8 mouse cellular contexts compared by ENCODE assay signal in genomic region chr19:6968491-6969271, GRCm38 (mm10). TPM values are rescaled to one million over a fixed set of nuclear protein-coding genes. Genes with fewer than 3 reads are reported as not detected.
DNase-seq lines count a peak whose midpoint lies in the region; ATAC-seq and TF ChIP-seq lines count a peak whose summit lies in the region.

No protein-coding gene starts in this region.

- peak overlapping the region; percentile 47 for H3K4me2 ChIP-seq in forebrain, embryonic 16.5 days (ENCODE audit: low read length)
- peak overlapping the region; percentile 69 for H3K4me2 ChIP-seq in limb, embryonic 11.5 days (ENCODE audit: low read depth, severe bottlenecking)
- peak overlapping the region; percentile 46 for H3K4me2 ChIP-seq in midbrain, embryonic 14.5 days (ENCODE audit: low read length)

- peaks cover 21% of the 10 kb centered on the region for H3K36me3 ChIP-seq in C2C12 (ENCODE audit: control insufficient read depth, insufficient read depth)
- no peaks in the 10 kb centered on the region for H3K36me3 ChIP-seq in forebrain, embryonic 16.5 days (ENCODE audit: control insufficient read depth, insufficient read depth)
- H3K36me3 ChIP-seq in limb, embryonic 11.5 days (ENCODE audit: control insufficient read depth, insufficient read depth, low read length): peaks cover 2% of the 10 kb centered on the region; the same call in 1 of the 2 replicates
- no peaks in the 10 kb centered on the region for H3K36me3 ChIP-seq in midbrain, embryonic 14.5 days (ENCODE audit: control insufficient read depth, insufficient read depth, low read length)

- peaks cover 33% of the 10 kb centered on the region for H3K79me2 ChIP-seq in C2C12 (ENCODE audit: control insufficient read depth, insufficient read depth)

- no peak for ATAC-seq in forebrain, embryonic 16.5 days
- ATAC-seq in limb, embryonic 11.5 days (ENCODE audit: insufficient number of reproducible peaks, low FRiP score, low TSS enrichment, low read depth): no peak
- no peak for ATAC-seq in midbrain, embryonic 14.5 days (ENCODE audit: low FRiP score, low TSS enrichment)
- no peak for ATAC-seq in frontal cortex, adult (ENCODE audit: low TSS enrichment)
- no peak for ATAC-seq in megakaryocyte progenitor cell, adult 5-6 weeks (replicated peaks; ENCODE audit: poor library complexity)

- DNase-seq in 3T3-L1 (ENCODE audit: low read depth, low spot score): peak; percentile 60
- DNase-seq in limb, embryonic 11.5 days (ENCODE audit: low spot score): no peak
- DNase-seq in midbrain, embryonic 14.5 days: no peak
- no peak for DNase-seq in layer of hippocampus, postnatal 14 days (ENCODE audit: low spot score in 2 of 2)

- no peak overlapping the region for H3K27ac ChIP-seq in forebrain, embryonic 16.5 days (ENCODE audit: low read length)
- H3K27ac ChIP-seq in limb, embryonic 11.5 days (replicated peaks; ENCODE audit: low read depth, low read length): no peak overlapping the region
- no peak overlapping the region for H3K27ac ChIP-seq in midbrain, embryonic 14.5 days (replicated peaks; ENCODE audit: low read depth, low read length)

- H3K9ac ChIP-seq in forebrain, embryonic 16.5 days (replicated peaks; ENCODE audit: low read depth, low read length): no peak overlapping the region
- H3K9ac ChIP-seq in limb, embryonic 11.5 days (ENCODE audit: low read length): peak overlapping the region; percentile 73
- no peak overlapping the region for H3K9ac ChIP-seq in midbrain, embryonic 14.5 days (replicated peaks; ENCODE audit: low read length)

- peaks cover 14% of the 10 kb centered on the region for H3K4me1 ChIP-seq in forebrain, embryonic 16.5 days (replicated peaks; ENCODE audit: control insufficient read depth, insufficient read depth, low read length)
- peaks cover 27% of the 10 kb centered on the region for H3K4me1 ChIP-seq in limb, embryonic 11.5 days (ENCODE audit: control insufficient read depth, insufficient read depth, low read length)
- peaks cover 12% of the 10 kb centered on the region for H3K4me1 ChIP-seq in midbrain, embryonic 14.5 days (ENCODE audit: control insufficient read depth, insufficient read depth, low read length)

- no peaks in the 10 kb centered on the region for H3K27me3 ChIP-seq in C2C12 (ENCODE audit: control insufficient read depth, insufficient read depth, insufficient read length)
- peaks cover 15% of the 10 kb centered on the region; the same call in 1 of the 2 replicates for H3K27me3 ChIP-seq in forebrain, embryonic 16.5 days (replicated peaks; ENCODE audit: control insufficient read depth, insufficient read depth, low read length)
- no peaks in the 10 kb centered on the region; the same call in 1 of the 2 replicates for H3K27me3 ChIP-seq in limb, embryonic 11.5 days (ENCODE audit: control insufficient read depth, insufficient read depth, low read length)
- peaks cover 20% of the 10 kb centered on the region for H3K27me3 ChIP-seq in midbrain, embryonic 14.5 days (ENCODE audit: control insufficient read depth, insufficient read depth, low read length)

- peaks cover 14% of the 10 kb centered on the region for H3K79me3 ChIP-seq in C2C12 (ENCODE audit: low read depth)

- peak overlapping the region; percentile 72 for H3ac ChIP-seq in C2C12 (ENCODE audit: control insufficient read depth, insufficient read length, low read depth)

- 16% methylated on average over 15 of the region's 15 CpGs for WGBS in forebrain, embryonic 16.5 days
- 11% methylated on average over 15 of the region's 15 CpGs for WGBS in limb, embryonic 11.5 days
- 15% methylated on average over 15 of the region's 15 CpGs for WGBS in midbrain, embryonic 14.5 days

- peak overlapping the region; percentile 57 for H3K4me3 ChIP-seq in C2C12 (ENCODE audit: insufficient read depth, poor library complexity, severe bottlenecking)
- H3K4me3 ChIP-seq in forebrain, embryonic 16.5 days (replicated peaks; ENCODE audit: low read length): peak overlapping the region; percentile 42
- H3K4me3 ChIP-seq in limb, embryonic 11.5 days (ENCODE audit: low read depth, low read length): peak overlapping the region; percentile 58
- H3K4me3 ChIP-seq in midbrain, embryonic 14.5 days (replicated peaks; ENCODE audit: low read depth, low read length): peak overlapping the region; percentile 28

- no peak for TF ChIP-seq CTCF in C2C12 (IDR thresholded peaks at IDR 0.05; ENCODE audit: control insufficient read depth, insufficient read depth, insufficient read length)

- no peaks in the 10 kb centered on the region for H3K9me3 ChIP-seq in forebrain, embryonic 16.5 days (ENCODE audit: control insufficient read depth, low read length)
- no peaks in the 10 kb centered on the region for H3K9me3 ChIP-seq in limb, embryonic 11.5 days (ENCODE audit: control insufficient read depth, low read length)
- no peaks in the 10 kb centered on the region for H3K9me3 ChIP-seq in midbrain, embryonic 14.5 days (ENCODE audit: control insufficient read depth, low read length)

TF ChIP-seq in C2C12, 6 proteins besides CTCF, POLR2A, EP300 and RAD21:
- TF ChIP-seq MYOD1 (IDR thresholded peaks at IDR 0.05; ENCODE audit: control insufficient read depth, insufficient read length, low read depth): no peak
- TF ChIP-seq FOSL1 (IDR thresholded peaks at IDR 0.05; ENCODE audit: insufficient read depth, low read length, poor library complexity, severe bottlenecking): no peak
- no peak for TF ChIP-seq MAX (IDR thresholded peaks at IDR 0.05)
- no peak for TF ChIP-seq MYOG (IDR thresholded peaks at IDR 0.05; ENCODE audit: control insufficient read depth, extremely low read depth, insufficient read length)
TF ChIP-seq in C2C12: peak in this region for 0.

RNA-seq across cellular contexts. Expression of gene Ppp1r14b, which starts 6.1 kb away (rescaled TPM):
- polyA plus RNA-seq in C2C12 (2012; fragmentation: generic; extraction: Trizol): 1,811 TPM
- polyA plus RNA-seq in forebrain, embryonic 16.5 days (2015; fragmentation: Nextera tagmentation; extraction: Ambion mirVana): 132 and 140 TPM in 2 replicates
- polyA plus RNA-seq in limb, embryonic 11.5 days (2014; fragmentation: Nextera tagmentation; extraction: Ambion mirVana): 282 and 293 TPM in 2 replicates
- polyA plus RNA-seq in midbrain, embryonic 14.5 days (2014; fragmentation: Nextera tagmentation; extraction: Ambion mirVana): 198 and 257 TPM in 2 replicates
- total RNA-seq in layer of hippocampus, postnatal 14 days (2021): 100 to 1,000 TPM in 1 of 2 experiments, 10 to 100 TPM in 1; 96.6 to 107 TPM
- 190 and 236 TPM in 2 replicates for total RNA-seq in megakaryocyte progenitor cell, adult 5-6 weeks (2015)
- total RNA-seq in megakaryocyte progenitor cell, adult 5-6 weeks (2017): 131 and 141 TPM in 2 replicates

RNA-seq across cellular contexts. Expression of gene Plcb3, which starts 7.6 kb away (rescaled TPM):
- 51.7 TPM for polyA plus RNA-seq in C2C12 (2012; fragmentation: generic; extraction: Trizol)
- polyA plus RNA-seq in forebrain, embryonic 16.5 days (2015; fragmentation: Nextera tagmentation; extraction: Ambion mirVana): 11.5 and 12.3 TPM in 2 replicates
- polyA plus RNA-seq in limb, embryonic 11.5 days (2014; fragmentation: Nextera tagmentation; extraction: Ambion mirVana): 24.4 and 27.7 TPM in 2 replicates
- 6.3 and 8.8 TPM in 2 replicates for polyA plus RNA-seq in midbrain, embryonic 14.5 days (2014; fragmentation: Nextera tagmentation; extraction: Ambion mirVana)
- 10 to 100 TPM; 14.7 to 15.9 TPM for total RNA-seq in layer of hippocampus, postnatal 14 days (2021)
- total RNA-seq in megakaryocyte progenitor cell, adult 5-6 weeks (2015): 5.0 and 6.8 TPM in 2 replicates
- total RNA-seq in megakaryocyte progenitor cell, adult 5-6 weeks (2017): 7.3 and 7.6 TPM in 2 replicates

RNA-seq across cellular contexts. Expression of gene Fkbp2, which starts 11.6 kb away (rescaled TPM):
- polyA plus RNA-seq in C2C12 (2012; fragmentation: generic; extraction: Trizol): 148 TPM
- polyA plus RNA-seq in forebrain, embryonic 16.5 days (2015; fragmentation: Nextera tagmentation; extraction: Ambion mirVana): 73.8 and 101 TPM in 2 replicates
- polyA plus RNA-seq in limb, embryonic 11.5 days (2014; fragmentation: Nextera tagmentation; extraction: Ambion mirVana): 70.9 and 72.7 TPM in 2 replicates
- polyA plus RNA-seq in midbrain, embryonic 14.5 days (2014; fragmentation: Nextera tagmentation; extraction: Ambion mirVana): 73.8 and 86.9 TPM in 2 replicates
- 10 to 100 TPM; 68.8 to 73.3 TPM for total RNA-seq in layer of hippocampus, postnatal 14 days (2021)
- total RNA-seq in megakaryocyte progenitor cell, adult 5-6 weeks (2015): 123 and 129 TPM in 2 replicates
- total RNA-seq in megakaryocyte progenitor cell, adult 5-6 weeks (2017): 176 and 181 TPM in 2 replicates

RNA-seq across cellular contexts. Expression of gene Vegfb, which starts 18.8 kb away (rescaled TPM):
- 37.7 TPM for polyA plus RNA-seq in C2C12 (2012; fragmentation: generic; extraction: Trizol)
- 42.5 and 44.6 TPM in 2 replicates for polyA plus RNA-seq in forebrain, embryonic 16.5 days (2015; fragmentation: Nextera tagmentation; extraction: Ambion mirVana)
- polyA plus RNA-seq in limb, embryonic 11.5 days (2014; fragmentation: Nextera tagmentation; extraction: Ambion mirVana): 37.1 and 38.7 TPM in 2 replicates
- 33.1 and 47.3 TPM in 2 replicates for polyA plus RNA-seq in midbrain, embryonic 14.5 days (2014; fragmentation: Nextera tagmentation; extraction: Ambion mirVana)
- total RNA-seq in layer of hippocampus, postnatal 14 days (2021): 10 to 100 TPM; 67.4 to 70.3 TPM
- 30.4 and 33.1 TPM in 2 replicates for total RNA-seq in megakaryocyte progenitor cell, adult 5-6 weeks (2015)
- total RNA-seq in megakaryocyte progenitor cell, adult 5-6 weeks (2017): 11.6 and 13.6 TPM in 2 replicates

RNA-seq across cellular contexts. Expression of gene Dnajc4, which starts 23.7 kb away (rescaled TPM):
- 12.2 TPM for polyA plus RNA-seq in C2C12 (2012; fragmentation: generic; extraction: Trizol)
- 18.3 and 23.3 TPM in 2 replicates for polyA plus RNA-seq in forebrain, embryonic 16.5 days (2015; fragmentation: Nextera tagmentation; extraction: Ambion mirVana)
- polyA plus RNA-seq in limb, embryonic 11.5 days (2014; fragmentation: Nextera tagmentation; extraction: Ambion mirVana): 15.0 and 20.7 TPM in 2 replicates
- 23.1 and 26.7 TPM in 2 replicates for polyA plus RNA-seq in midbrain, embryonic 14.5 days (2014; fragmentation: Nextera tagmentation; extraction: Ambion mirVana)
- 10 to 100 TPM; 18.7 to 24.2 TPM for total RNA-seq in layer of hippocampus, postnatal 14 days (2021)
- total RNA-seq in megakaryocyte progenitor cell, adult 5-6 weeks (2015): 10.2 and 11.5 TPM in 2 replicates
- total RNA-seq in megakaryocyte progenitor cell, adult 5-6 weeks (2017): 8.6 and 17.8 TPM in 2 replicates
